Mouse (Mus musculus) B cell, adult 67 days (primary cell): ENCODE results near the gene Olfr1054. TPM values are rescaled to one million over a fixed set of nuclear protein-coding genes. Genes with fewer than 3 reads are reported as not detected.

Source experiments
- total RNA-seq, 2 experiments: library from RNA; stranded (reverse); gene quantifications; 4 replicates each; pipeline ENCODE4 v1.2.4; 2023

The Olfr1054 gene
- not detected for total RNA-seq

GRCm38 (mm10) chr2:86335333-86335732, at the start of gene Olfr1054:
Gene Olfr1054 (minus strand): TSS chr2:86335433.

GRCm38 (mm10) chr2:86378293-86378692, 43.1 kb upstream of the Olfr1054 start, which contains the start of gene Olfr1057:
Gene Olfr1057 (minus strand): TSS chr2:86378393.

GRCm38 (mm10) chr2:86362369-86362768, 27.1 kb upstream of the Olfr1054 start, which contains the start of gene Olfr1056:
Gene Olfr1056 (minus strand): TSS chr2:86362469.

GRCm38 (mm10) chr2:86350184-86350583, 15.0 kb upstream of the Olfr1054 start, which contains the start of gene Olfr1055:
Gene Olfr1055 (minus strand): TSS chr2:86350284.

GRCm38 (mm10) chr2:86315184-86315583, 20.0 kb downstream of the Olfr1054 start, which contains the start of gene Olfr1053:
Gene Olfr1053 (minus strand): TSS chr2:86315284.

GRCm38 (mm10) chr2:86292155-86292554, 43.1 kb downstream of the Olfr1054 start, which contains the start of gene Olfr1052:
Gene Olfr1052 (plus strand): TSS chr2:86292455.

Other genes starting within 250 kb of the Olfr1054 start
- not detected for gene Olfr1037, start 248.0 kb downstream of the Olfr1054 start, total RNA-seq
- not detected for gene Olfr1039, start 199.5 kb downstream of the Olfr1054 start, total RNA-seq
- not detected for gene Olfr1040, start 188.7 kb downstream of the Olfr1054 start, total RNA-seq
- not detected for gene Olfr1042, start 173.6 kb downstream of the Olfr1054 start, total RNA-seq
- gene Olfr1043, start 167.9 kb downstream of the Olfr1054 start, total RNA-seq: not detected
- gene Olfr1044, start 157.6 kb downstream of the Olfr1054 start, total RNA-seq: not detected
- not detected for gene Olfr52, start 149.8 kb downstream of the Olfr1054 start, total RNA-seq
- gene Olfr1045, start 132.4 kb downstream of the Olfr1054 start, total RNA-seq: not detected
- not detected for gene Olfr1046, start 116.1 kb downstream of the Olfr1054 start, total RNA-seq
- gene Olfr1047, start 104.0 kb downstream of the Olfr1054 start, total RNA-seq: not detected
- not detected for gene Olfr1048, start 95.1 kb downstream of the Olfr1054 start, total RNA-seq
- not detected for gene Olfr1049, start 77.1 kb downstream of the Olfr1054 start, total RNA-seq
- not detected for gene Olfr1051, start 56.3 kb downstream of the Olfr1054 start, total RNA-seq
- not detected for gene Olfr1052, start 43.0 kb downstream of the Olfr1054 start, total RNA-seq
- not detected for gene Olfr1053, start 20.1 kb downstream of the Olfr1054 start, total RNA-seq
- not detected for gene Olfr1055, start 14.9 kb upstream of the Olfr1054 start, total RNA-seq
- gene Olfr1056, start 27.0 kb upstream of the Olfr1054 start, total RNA-seq: not detected
- gene Olfr1057, start 43.0 kb upstream of the Olfr1054 start, total RNA-seq: not detected
- gene Olfr1058, start 53.1 kb upstream of the Olfr1054 start, total RNA-seq: not detected
- not detected for gene Olfr1061, start 78.6 kb upstream of the Olfr1054 start, total RNA-seq
- gene Olfr1062, start 91.3 kb upstream of the Olfr1054 start, total RNA-seq: not detected
- gene Olfr1065, start 115.2 kb upstream of the Olfr1054 start, total RNA-seq: not detected
- not detected for gene Olfr1066, start 120.8 kb upstream of the Olfr1054 start, total RNA-seq
- gene Olfr228, start 152.0 kb upstream of the Olfr1054 start, total RNA-seq: not detected
- not detected for gene Olfr1076, start 173.0 kb upstream of the Olfr1054 start, total RNA-seq
- not detected for gene Olfr1079, start 207.0 kb upstream of the Olfr1054 start, total RNA-seq
- gene Olfr1080, start 222.8 kb upstream of the Olfr1054 start, total RNA-seq: not detected